ENCODE assay signal across 8 mouse cellular contexts in the genomic region with DNA sequence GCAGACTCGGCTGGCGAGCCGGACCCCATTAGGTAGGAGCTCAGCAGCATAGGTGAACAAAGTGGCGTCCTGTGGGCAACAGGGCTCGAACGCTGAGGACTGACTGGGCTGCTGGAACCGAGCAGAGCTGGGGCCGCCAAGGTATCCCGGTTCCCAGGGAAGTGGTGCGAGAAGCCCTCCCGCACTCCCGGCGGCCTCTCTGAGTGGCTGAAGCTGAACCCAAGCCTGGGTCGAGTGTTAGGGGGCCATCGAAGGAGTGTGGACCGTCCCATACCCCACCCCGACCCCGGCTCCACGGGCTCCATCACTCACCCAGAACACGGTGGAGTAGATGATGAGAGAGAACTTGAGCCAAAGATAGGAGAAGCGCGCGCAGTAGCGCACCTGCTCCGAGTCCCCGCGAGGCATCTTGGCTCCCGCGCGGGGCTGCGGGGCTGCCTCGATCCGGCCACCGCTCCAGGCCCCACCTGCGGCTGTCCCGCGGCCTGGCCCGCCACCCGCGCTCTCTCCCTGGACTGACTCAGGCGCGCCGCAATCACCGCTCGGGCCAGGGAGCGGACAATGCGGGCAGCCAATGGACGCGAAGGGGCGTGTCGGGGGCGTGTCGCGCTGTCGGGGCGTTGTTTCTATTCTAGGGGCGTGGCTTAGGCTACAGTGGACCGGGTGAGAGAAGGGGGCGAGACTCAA. TPM values are rescaled to one million over a fixed set of nuclear protein-coding genes. Genes with fewer than 3 reads are reported as not detected.
DNase-seq lines count a peak whose midpoint lies in the region; ATAC-seq lines count a peak whose summit lies in the region.

A gene (minus strand): TSS at position 544 of the 687 bp plus-strand sequence.

- WGBS in intestine, embryonic 16.5 days, result under 1% methylated on average over 59 of the region's 59 CpGs
- WGBS in midbrain, embryonic 10.5 days, result under 1% methylated on average over 59 of the region's 59 CpGs

- no peaks in the 10 kb centered on the region for H3K36me3 ChIP-seq in intestine, embryonic 16.5 days (ENCODE audit: control insufficient read depth, insufficient read depth, low read length)
- H3K36me3 ChIP-seq in midbrain, embryonic 10.5 days, result no peaks in the 10 kb centered on the region

- H3K9me3 ChIP-seq in intestine, embryonic 16.5 days (ENCODE audit: control insufficient read depth, low read length), result no peaks in the 10 kb centered on the region
- H3K9me3 ChIP-seq in midbrain, embryonic 10.5 days (replicated peaks), result no peaks in the 10 kb centered on the region

- peak within 1 kb of the TSS; percentile 72 for H3K4me3 ChIP-seq in intestine, embryonic 16.5 days (ENCODE audit: low read length)
- H3K4me3 ChIP-seq in midbrain, embryonic 10.5 days, result peak within 1 kb of the TSS; percentile 77

- H3K27ac ChIP-seq in intestine, embryonic 16.5 days (ENCODE audit: low read length), result peak within 1 kb of the TSS; percentile 59
- peak within 1 kb of the TSS; percentile 84 for H3K27ac ChIP-seq in midbrain, embryonic 10.5 days (replicated peaks)

- no peaks in the 10 kb centered on the region for H3K27me3 ChIP-seq in intestine, embryonic 16.5 days (replicated peaks; ENCODE audit: control insufficient read depth, insufficient read depth, low read length)
- peaks cover 32% of the 10 kb centered on the region for H3K27me3 ChIP-seq in midbrain, embryonic 10.5 days (ENCODE audit: low read depth, poor library complexity, severe bottlenecking)

- peak within 1 kb of the TSS; percentile 67 for H3K4me2 ChIP-seq in intestine, embryonic 16.5 days (ENCODE audit: low read depth, low read length)

- peaks cover 31% of the 10 kb centered on the region for H3K4me1 ChIP-seq in intestine, embryonic 16.5 days (ENCODE audit: control insufficient read depth, insufficient read depth, low read length)
- H3K4me1 ChIP-seq in midbrain, embryonic 10.5 days, result peaks cover 17% of the 10 kb centered on the region

- intact Hi-C loops in left cerebral cortex, postnatal 25 days (cut with DNase I), result no loop called here

- ATAC-seq in intestine, embryonic 16.5 days, result peak; percentile 95

- peak within 1 kb of the TSS; percentile 73 for H3K9ac ChIP-seq in intestine, embryonic 16.5 days (ENCODE audit: low read depth, low read length)

- peak; percentile 98 for DNase-seq in adrenal gland, postnatal 14 days
- peak; percentile 98 for DNase-seq in embryo, embryonic 9.5 days (ENCODE audit: extremely low spot score)
- DNase-seq in gastrocnemius, postnatal 4 days (ENCODE audit: low spot score in 2 of 2), result peak; percentile 74 to 90
- peak; percentile 81 to 87 for DNase-seq in left cerebral cortex, postnatal 25 days (ENCODE audit: low spot score in 2 of 2)
- DNase-seq in midbrain, embryonic 10.5 days (ENCODE audit: low spot score), result peak; percentile 97
- DNase-seq in right cerebral cortex, postnatal 4 days, result peak; percentile 76
- peak; percentile 94 for DNase-seq in yolk sac, embryonic 10.5 days (ENCODE audit: low spot score)

RNA-seq across cellular contexts. Expression of the gene that starts here (rescaled TPM):
- total RNA-seq in adrenal gland, postnatal 14 days (2021), result 17.2 and 22.9 TPM in 2 replicates
- 10 to 100 TPM; 25.5 to 30.8 TPM for total RNA-seq in gastrocnemius, postnatal 4 days (2021)
- polyA plus RNA-seq in intestine, embryonic 16.5 days (2015; fragmentation: Nextera tagmentation; extraction: Ambion mirVana), result 86.3 and 92.1 TPM in 2 replicates
- 10 to 100 TPM; 11.1 to 13.7 TPM for total RNA-seq in left cerebral cortex, postnatal 25 days (2021)
- polyA plus RNA-seq in midbrain, embryonic 10.5 days (2016; fragmentation: Nextera tagmentation; extraction: Ambion mirVana), result 16.1 and 18.9 TPM in 2 replicates

Comparison
In these comparisons a context has a peak if more than half of its experiments do, and no peak if none do; other contexts are left out.
1. Peak in every context shown above with its lines: DNase-seq, ATAC-seq, H3K4me3 ChIP-seq and H3K27ac ChIP-seq.